Mouse (Mus musculus): ENCODE results near the gene H2-M11. TPM values are rescaled to one million over a fixed set of nuclear protein-coding genes. Genes with fewer than 3 reads are reported as not detected.

H2-M11 gene
- not detected in 2 replicates for polyA plus RNA-seq (2011; ENCODE audit: insufficient read depth, insufficient read length, low read depth, missing spikeins)

- no peak within 1 kb of the TSS for H3K4me3 ChIP-seq (ENCODE audit: low read depth, low read length)
- H3K9ac ChIP-seq (ENCODE audit: low read depth, poor library complexity, severe bottlenecking): no peak within 1 kb of the TSS
- no peak for TF ChIP-seq POLR2A (IDR thresholded peaks at IDR 0.05; ENCODE audit: insufficient read depth, low read length)
- no peak for TF ChIP-seq EP300 (IDR thresholded peaks at IDR 0.05; ENCODE audit: insufficient read depth, low read depth, low read length)
- no peak for TF ChIP-seq CTCF (IDR thresholded peaks at IDR 0.05; ENCODE audit: low read depth, low read length)
- H3K27me3 ChIP-seq (ENCODE audit: control insufficient read depth, insufficient read depth, low read length, poor library complexity, severe bottlenecking): no peaks in the 10 kb centered on the region
- no peak within 1 kb of the TSS for H3K27ac ChIP-seq (ENCODE audit: insufficient read depth, low read length)
- no peaks in the 10 kb centered on the region for H3K36me3 ChIP-seq (ENCODE audit: control insufficient read depth, insufficient read depth, low read length, poor library complexity, severe bottlenecking)
- no peaks in the 10 kb centered on the region for H3K4me1 ChIP-seq (ENCODE audit: control insufficient read depth, insufficient read depth, low read length)
- no peaks in the 10 kb centered on the region for H3K9me3 ChIP-seq (replicated peaks; ENCODE audit: control insufficient read depth, insufficient read depth, low read length, poor library complexity, severe bottlenecking)
Measured at GRCm38 (mm10) chr17:36546775-36547174, at the start of gene H2-M11. H2-M11 (plus strand) TSS chr17:36547075.

- no peaks in the 10 kb centered on the region for H3K9me3 ChIP-seq (replicated peaks; ENCODE audit: control insufficient read depth, insufficient read depth, low read length, poor library complexity, severe bottlenecking)
- H3K4me3 ChIP-seq (ENCODE audit: low read depth, low read length): no peak overlapping the region
- H3K4me1 ChIP-seq (ENCODE audit: control insufficient read depth, insufficient read depth, low read length): no peaks in the 10 kb centered on the region
- no peak for TF ChIP-seq POLR2A (IDR thresholded peaks at IDR 0.05; ENCODE audit: insufficient read depth, low read length)
- TF ChIP-seq EP300 (IDR thresholded peaks at IDR 0.05; ENCODE audit: insufficient read depth, low read depth, low read length): no peak
- TF ChIP-seq CTCF (IDR thresholded peaks at IDR 0.05; ENCODE audit: low read depth, low read length): no peak
- no peaks in the 10 kb centered on the region; the same call in 1 of the 2 replicates for H3K27me3 ChIP-seq (ENCODE audit: control insufficient read depth, insufficient read depth, low read length, poor library complexity, severe bottlenecking)
- no peaks in the 10 kb centered on the region for H3K36me3 ChIP-seq (ENCODE audit: control insufficient read depth, insufficient read depth, low read length, poor library complexity, severe bottlenecking)
- H3K9ac ChIP-seq (ENCODE audit: low read depth, poor library complexity, severe bottlenecking): no peak overlapping the region
- no peak overlapping the region for H3K27ac ChIP-seq (ENCODE audit: insufficient read depth, low read length)
Measured at GRCm38 (mm10) chr17:36500435-36500834, 46.4 kb upstream of the H2-M11 start.

GRCm38 (mm10) chr17:36503910-36504309 is 43.0 kb upstream of the H2-M11 start:
- no peaks in the 10 kb centered on the region for H3K4me1 ChIP-seq (ENCODE audit: control insufficient read depth, insufficient read depth, low read length)
- no peak overlapping the region for H3K27ac ChIP-seq (ENCODE audit: insufficient read depth, low read length)
- H3K9me3 ChIP-seq (replicated peaks; ENCODE audit: control insufficient read depth, insufficient read depth, low read length, poor library complexity, severe bottlenecking): no peaks in the 10 kb centered on the region
- no peaks in the 10 kb centered on the region for H3K36me3 ChIP-seq (ENCODE audit: control insufficient read depth, insufficient read depth, low read length, poor library complexity, severe bottlenecking)
- no peak overlapping the region for H3K4me3 ChIP-seq (ENCODE audit: low read depth, low read length)
- no peaks in the 10 kb centered on the region for H3K27me3 ChIP-seq (ENCODE audit: control insufficient read depth, insufficient read depth, low read length, poor library complexity, severe bottlenecking)
- no peak overlapping the region for H3K9ac ChIP-seq (ENCODE audit: low read depth, poor library complexity, severe bottlenecking)
- TF ChIP-seq POLR2A (IDR thresholded peaks at IDR 0.05; ENCODE audit: insufficient read depth, low read length) (no peak), CTCF (IDR thresholded peaks at IDR 0.05; ENCODE audit: low read depth, low read length) (no peak)

Other genes starting within 250 kb of the H2-M11 start
- gene H2-M10.1, start 220.9 kb upstream of the H2-M11 start, polyA plus RNA-seq (2011; ENCODE audit: insufficient read depth, insufficient read length, low read depth, missing spikeins): not detected in 2 replicates
- gene H2-M10.3, start 178.7 kb upstream of the H2-M11 start, polyA plus RNA-seq (2011; ENCODE audit: insufficient read depth, insufficient read length, low read depth, missing spikeins): not detected in 2 replicates
- gene H2-M10.4, start 84.7 kb upstream of the H2-M11 start, polyA plus RNA-seq (2011; ENCODE audit: insufficient read depth, insufficient read length, low read depth, missing spikeins): not detected in 2 replicates
- gene H2-M9, start 95.6 kb downstream of the H2-M11 start, polyA plus RNA-seq (2011; ENCODE audit: insufficient read depth, insufficient read length, low read depth, missing spikeins): not detected in 2 replicates
- not detected in 2 replicates for gene H2-M1, start 125.1 kb downstream of the H2-M11 start, polyA plus RNA-seq (2011; ENCODE audit: insufficient read depth, insufficient read length, low read depth, missing spikeins)
- not detected in 2 replicates for gene H2-M10.5, start 225.8 kb downstream of the H2-M11 start, polyA plus RNA-seq (2011; ENCODE audit: insufficient read depth, insufficient read length, low read depth, missing spikeins)

Data from ES-Bruce4 (cell line).